Mouse (Mus musculus) kidney, adult 2 months (tissue): ENCODE data around the gene Necab2.

ENCODE experiments used
- CTCF ChIP-seq: fragments of 200-500 bp; conservative IDR thresholded peaks from 2 replicates; pipeline ENCODE4 v1.5.1; 2011; ENCODE audit warnings: low read depth, mild to moderate bottlenecking, control low read depth, low read length, moderate library complexity, mixed read lengths; ENCODE audit not compliant: insufficient read depth, insufficient read length
- POLR2A ChIP-seq: fragments of 200-500 bp; IDR thresholded peaks from one replicate; pipeline ENCODE4 v1.6.1; 2011; ENCODE audit warnings: low read depth, low read length, control low read depth

- TF ChIP-seq CTCF (no peak), POLR2A (no peak)
These were observed 24.9 kb upstream of the Necab2 start for GRCm38 (mm10) chr8:119421603-119422122.
